Mouse (Mus musculus): ENCODE data around the gene Pak4.

Pak4 gene

DNA sequence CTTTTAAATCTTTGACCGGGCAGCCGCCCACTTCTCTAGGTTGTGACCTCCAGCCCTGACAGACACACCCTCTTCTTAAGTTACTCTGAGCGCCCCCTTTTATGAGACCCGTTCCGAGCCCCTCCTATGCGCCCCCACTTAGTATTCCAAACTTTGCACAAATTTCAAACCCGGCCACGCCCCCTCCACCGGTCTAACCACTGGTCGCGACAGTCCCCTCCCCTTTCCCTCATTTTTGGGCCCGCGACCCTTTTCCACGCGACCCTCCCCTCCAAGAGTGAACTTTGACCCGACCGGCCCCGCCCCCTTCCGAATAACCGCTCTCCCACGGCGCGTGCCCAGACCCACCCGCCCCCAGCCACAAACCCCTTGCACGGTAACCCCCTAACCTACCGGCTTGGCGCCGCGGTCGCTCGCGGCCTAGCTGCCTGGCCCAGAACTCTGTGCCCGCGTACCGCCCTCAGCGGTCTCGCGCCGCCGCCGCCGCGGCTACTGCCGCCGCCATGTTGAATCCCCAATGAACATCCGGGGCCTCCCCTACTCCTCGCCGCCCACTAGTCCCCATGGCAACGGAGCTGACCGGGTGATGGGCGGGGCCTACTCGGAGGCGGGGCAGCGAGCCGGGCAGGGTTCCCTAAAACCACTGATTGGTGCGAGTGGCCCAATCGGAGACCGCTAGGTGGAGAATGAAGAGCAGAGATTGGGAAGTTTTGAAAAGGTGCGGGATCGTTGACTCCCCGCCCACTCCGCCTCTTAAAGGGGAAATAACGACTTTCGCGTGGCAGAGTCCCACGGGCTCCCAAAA lies at the start of gene Pak4, which contains the start of gene Samd4b:
Gene Pak4 (minus strand): TSS at position 544 of the 805 bp plus-strand sequence.
Gene Samd4b (minus strand): TSS at position 503 of the 805 bp plus-strand sequence.
- peak; percentile 98 for DNase-seq (ENCODE audit: low read depth, low spot score)

DNA sequence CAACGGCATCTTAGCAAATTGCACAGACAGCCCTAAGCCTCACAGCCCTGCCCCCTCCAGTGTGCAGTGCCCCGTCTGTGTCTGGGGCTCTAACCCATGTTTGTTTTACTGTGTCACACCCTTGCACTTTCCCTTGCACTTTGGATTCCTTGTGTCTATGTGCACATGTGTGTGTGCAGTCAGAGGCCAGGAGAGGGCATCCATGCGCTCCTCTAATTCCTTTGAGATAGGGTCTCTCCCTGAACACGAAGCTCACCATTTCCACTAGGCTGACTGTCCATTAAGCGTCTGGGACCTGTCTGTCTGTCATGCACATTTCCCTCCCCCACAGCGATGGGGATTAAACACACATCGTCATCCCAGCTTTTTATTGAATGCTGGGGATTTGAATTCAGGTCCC lies 49.0 kb upstream of the Pak4 start:
- DNase-seq (ENCODE audit: low read depth, low spot score), result peak; percentile 20

DNA sequence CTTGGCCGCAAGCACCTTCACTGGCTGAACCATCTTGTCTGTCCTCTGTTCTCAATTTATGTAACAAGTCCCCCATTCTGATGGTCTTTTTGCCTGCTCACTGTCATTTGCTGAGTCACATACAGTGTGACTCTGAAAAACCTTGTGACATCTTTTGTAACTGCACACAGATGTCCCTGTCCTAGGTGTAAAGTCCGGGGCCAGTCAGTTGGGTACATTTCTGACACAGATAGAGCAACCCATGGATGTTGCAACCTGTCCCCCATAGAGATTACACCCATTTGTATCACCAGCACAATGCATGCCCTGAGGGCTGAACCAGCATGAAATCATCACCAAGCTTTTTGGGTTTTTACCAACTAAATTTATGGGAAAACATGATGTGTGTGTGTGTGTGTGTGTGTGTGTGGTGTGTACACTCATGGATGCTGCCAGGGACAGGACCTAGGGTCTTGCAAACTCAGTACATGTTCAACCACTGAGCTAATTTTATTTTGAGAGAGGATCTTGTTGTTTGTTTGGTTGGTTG lies 48.0 kb upstream of the Pak4 start:
- no peak for DNase-seq (ENCODE audit: low read depth, low spot score)

DNA sequence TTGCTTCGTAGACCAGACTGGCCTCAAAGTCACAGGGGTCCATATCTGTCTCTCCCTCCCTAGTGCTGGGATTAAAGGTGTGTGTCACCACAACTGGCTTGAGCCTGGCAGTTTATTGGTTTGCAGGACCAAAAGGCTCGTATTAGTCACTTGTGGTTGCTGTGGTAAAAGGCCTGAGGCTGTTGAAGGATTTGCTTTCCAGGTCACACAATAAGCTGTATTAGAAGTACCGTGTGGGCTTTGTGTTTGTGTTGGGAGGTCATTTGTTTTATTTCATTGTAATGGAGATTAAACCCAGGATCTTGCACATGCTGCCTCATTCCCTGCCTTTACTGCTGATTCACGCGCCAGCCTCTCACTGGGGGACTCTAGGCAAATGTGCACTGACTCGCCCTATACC lies 47.4 kb upstream of the Pak4 start:
- no peak for DNase-seq (ENCODE audit: low read depth, low spot score)

DNA sequence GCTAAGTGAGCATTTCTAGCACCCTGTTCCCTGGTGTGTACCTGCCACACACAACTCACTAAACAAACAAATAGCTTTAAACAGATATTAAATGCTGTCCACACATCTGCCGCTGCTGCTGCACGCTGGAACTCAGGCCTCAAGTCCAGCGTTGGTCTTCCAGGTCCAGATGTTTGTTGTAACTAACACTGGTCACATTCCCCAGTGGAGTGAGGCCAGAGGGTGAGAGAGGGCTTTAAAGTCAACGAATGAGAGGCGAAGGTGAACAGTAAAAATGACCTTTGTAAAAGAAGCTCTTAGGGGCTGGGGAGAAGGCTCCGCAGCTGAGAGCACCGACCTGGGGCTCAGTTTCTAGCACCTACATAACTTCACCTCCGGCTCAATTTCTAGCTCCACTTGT lies 43.6 kb upstream of the Pak4 start:
- DNase-seq (ENCODE audit: low read depth, low spot score), result no peak

DNA sequence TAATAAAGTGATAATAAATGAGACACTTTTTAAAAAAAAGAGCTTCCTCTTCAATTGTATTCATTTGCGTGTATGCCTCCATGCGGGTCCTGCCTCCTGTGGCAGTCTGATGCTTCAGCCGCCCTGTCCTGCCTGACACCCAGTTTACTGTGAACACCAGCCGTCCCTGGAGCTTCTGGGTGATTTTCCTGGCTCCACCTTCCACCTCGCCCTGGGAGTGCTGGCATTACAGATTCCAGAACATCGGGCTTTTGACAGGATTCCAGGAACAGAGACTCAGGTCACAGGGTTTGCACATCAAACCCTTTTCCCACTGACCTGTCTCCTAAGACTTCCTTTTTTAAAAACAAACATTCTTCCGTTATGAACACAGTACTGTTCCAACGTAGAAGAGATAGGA lies 39.5 kb upstream of the Pak4 start:
- no peak for DNase-seq (ENCODE audit: low read depth, low spot score)

- DNase-seq (ENCODE audit: low read depth, low spot score), result no peak
Measured at GRCm38 (mm10) chr7:28634128-28634527, 36.1 kb upstream of the Pak4 start.

DNA sequence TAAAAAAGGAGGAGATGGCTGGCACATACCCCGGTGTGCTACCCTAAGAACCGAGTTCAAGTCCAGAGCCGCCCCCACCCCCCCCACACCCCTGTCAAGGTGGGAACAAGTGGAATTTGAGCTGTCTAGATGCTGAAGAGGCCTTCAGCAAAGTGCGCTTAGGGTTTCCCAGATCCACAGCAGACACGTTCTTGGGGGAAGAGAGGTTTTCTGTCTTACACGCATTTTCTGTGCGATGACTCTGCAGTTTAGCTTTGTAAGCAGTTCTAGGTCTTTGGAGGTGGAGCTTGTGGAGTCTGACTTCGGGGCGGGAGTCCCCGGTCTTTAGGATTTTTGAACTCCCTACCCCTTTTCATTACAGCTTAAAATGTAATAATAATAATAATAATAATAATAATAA lies 33.1 kb upstream of the Pak4 start, which contains the start of gene Acp7:
Gene Acp7 (minus strand): TSS at position 260 of the 400 bp plus-strand sequence.
- no peak for DNase-seq (ENCODE audit: low read depth, low spot score)

DNA sequence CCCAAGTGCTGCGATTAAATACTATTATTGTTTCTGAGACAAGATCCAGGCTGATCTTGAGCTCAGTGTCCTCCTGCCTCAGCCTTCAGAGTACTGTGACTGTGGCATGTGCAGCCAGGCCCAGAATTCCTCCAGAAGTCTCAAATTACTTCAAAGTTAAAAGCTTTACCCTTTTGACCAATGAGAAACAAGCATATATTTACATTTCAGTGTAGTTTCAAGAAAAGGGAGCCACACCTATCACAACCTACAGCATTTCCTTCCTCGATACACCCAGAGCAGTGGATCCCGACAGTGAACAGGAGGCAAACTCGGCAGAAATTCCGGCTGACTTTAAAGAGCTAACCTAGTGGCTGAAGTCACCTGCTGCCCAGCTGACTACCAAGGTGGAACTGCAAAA lies 26.8 kb upstream of the Pak4 start:
- no peak for DNase-seq (ENCODE audit: low read depth, low spot score)

DNA sequence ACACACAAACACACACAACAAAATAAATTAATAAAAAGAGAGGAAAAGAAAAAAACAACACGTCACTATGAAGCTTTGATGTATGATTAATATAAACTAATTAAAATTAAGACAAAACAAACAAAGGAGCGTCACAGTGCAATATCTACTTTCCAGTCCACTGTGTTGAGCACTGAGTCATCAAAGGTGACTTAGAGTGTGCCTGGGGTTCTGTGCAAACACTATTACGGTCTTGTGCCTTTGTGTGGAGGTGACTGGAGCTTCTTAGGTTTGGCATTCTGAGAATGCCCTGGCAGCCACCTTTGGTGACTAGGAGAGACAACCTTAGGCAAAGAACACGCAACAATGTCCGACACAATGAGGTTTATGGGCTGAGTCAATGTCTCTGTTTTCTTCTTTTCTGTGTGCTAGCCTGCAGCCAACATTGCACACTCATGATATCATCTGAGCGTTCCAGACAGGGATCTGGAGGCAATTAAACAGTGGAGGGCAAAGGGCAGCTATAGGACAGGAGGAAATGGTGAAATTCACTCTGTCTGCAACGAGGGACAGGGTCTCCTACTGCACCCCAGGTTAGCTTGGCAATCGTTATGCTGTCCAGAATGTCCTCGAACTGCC lies 21.2 kb upstream of the Pak4 start:
- no peak for DNase-seq (ENCODE audit: low read depth, low spot score)

GRCm38 (mm10) chr7:28605951-28606350 lies 8.0 kb upstream of the Pak4 start:
- DNase-seq (ENCODE audit: low read depth, low spot score), result no peak

GRCm38 (mm10) chr7:28603788-28604187 lies 5.8 kb upstream of the Pak4 start:
- DNase-seq (ENCODE audit: low read depth, low spot score), result peak; percentile 46

- DNase-seq (ENCODE audit: low read depth, low spot score), result no peak
Measured at GRCm38 (mm10) chr7:28603136-28603535, 5.2 kb upstream of the Pak4 start.

- peak; percentile 77 for DNase-seq (ENCODE audit: low read depth, low spot score)
Measured at GRCm38 (mm10) chr7:28601668-28602067, 3.7 kb upstream of the Pak4 start.

- DNase-seq (ENCODE audit: low read depth, low spot score), result peak; percentile 75
Measured at GRCm38 (mm10) chr7:28601029-28601428, 3.0 kb upstream of the Pak4 start.

GRCm38 (mm10) chr7:28598951-28599350 lies 966 bp upstream of the Pak4 start:
- no peak for DNase-seq (ENCODE audit: low read depth, low spot score)

DNA sequence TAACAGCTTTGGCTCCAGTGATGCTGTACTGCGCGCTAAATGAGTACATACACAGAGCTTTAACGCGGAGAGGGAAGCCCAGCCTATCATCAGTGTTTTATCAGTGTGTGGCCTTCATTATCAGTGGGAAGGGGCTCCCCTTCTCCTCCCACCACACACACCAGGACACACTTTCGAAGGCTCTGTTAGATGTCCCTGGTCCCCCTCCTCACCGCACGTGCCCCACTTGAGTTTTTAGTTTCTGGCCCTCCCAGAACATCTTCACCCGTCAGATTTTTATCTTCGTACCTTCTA lies 761 bp downstream of the Pak4 start:
- DNase-seq (ENCODE audit: low read depth, low spot score), result peak; percentile 15

GRCm38 (mm10) chr7:28596436-28597276 lies 1.3 kb downstream of the Pak4 start:
- DNase-seq (ENCODE audit: low read depth, low spot score), result no peak

- DNase-seq (ENCODE audit: low read depth, low spot score), result no peak
Measured at GRCm38 (mm10) chr7:28595751-28596435, 2.1 kb downstream of the Pak4 start.

DNA sequence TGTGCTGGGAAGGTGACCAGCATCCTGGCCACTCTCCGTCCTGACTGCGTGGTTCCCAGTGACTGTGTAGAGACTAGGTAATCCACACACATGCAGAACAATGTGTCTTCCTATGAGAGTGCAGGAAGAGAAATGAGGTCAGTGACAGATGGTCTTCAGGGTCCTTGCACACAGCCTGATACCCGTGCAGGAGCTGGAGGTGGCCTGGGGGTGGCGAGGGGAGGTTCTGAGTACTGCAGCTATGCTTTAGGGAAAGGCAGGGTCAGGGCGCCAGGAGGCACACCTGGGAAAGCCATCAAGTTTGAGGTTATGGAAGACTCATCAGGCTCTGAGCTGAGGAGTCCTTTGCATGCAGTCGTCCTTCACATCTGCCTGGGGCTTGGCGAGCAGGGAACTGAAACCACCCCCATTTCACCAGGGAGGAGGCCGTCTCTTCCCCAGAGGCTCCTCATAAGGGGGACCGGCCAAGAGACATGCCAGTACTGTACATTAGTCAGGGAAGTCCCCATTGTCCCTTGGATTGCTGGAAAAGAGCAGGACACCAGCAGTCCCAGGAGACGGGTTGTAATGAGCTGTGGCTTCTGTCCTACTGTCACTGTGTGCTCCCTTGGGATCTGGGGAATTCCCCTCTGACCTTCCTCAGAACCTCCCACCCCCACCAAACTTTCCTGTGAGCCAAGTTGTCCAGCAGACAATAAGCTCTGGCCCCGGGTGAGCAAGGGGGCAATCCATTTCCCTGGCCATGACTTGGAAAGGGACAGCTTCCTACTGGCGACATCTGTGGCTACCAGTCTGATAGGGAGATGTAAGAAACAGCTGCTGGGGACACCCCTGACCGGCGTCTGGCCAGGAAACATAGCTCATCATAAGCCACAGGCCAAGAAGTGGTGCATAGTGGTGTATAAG lies 4.5 kb downstream of the Pak4 start:
- peak; percentile 79 for DNase-seq (ENCODE audit: low read depth, low spot score)

All from A20 (cell line).